Mouse (Mus musculus) myocyte (in vitro differentiated cells): ENCODE results near the gene Olfr106-ps. TPM values are rescaled to one million over a fixed set of nuclear protein-coding genes. Genes with fewer than 3 reads are reported as not detected.

Experiments used
- H3K27me3 ChIP-seq: one replicate; pipeline ENCODE4 v1.6.1; 2011; ENCODE audit not compliant: control insufficient read depth, insufficient read depth, insufficient read length
- H3K36me3 ChIP-seq: one replicate; pipeline ENCODE4 v1.6.1; 2011; ENCODE audit not compliant: control insufficient read depth, insufficient read depth
- H3K4me2 ChIP-seq: one replicate; pipeline ENCODE4 v1.6.1; 2011; ENCODE audit warnings: low read depth, control low read depth
- H3K4me3 ChIP-seq: one replicate; pipeline ENCODE4 v1.5.1; 2011; ENCODE audit warnings: mild to moderate bottlenecking, control low read depth, moderate library complexity
- H3K79me2 ChIP-seq: one replicate; pipeline ENCODE4 v1.6.1; 2011; ENCODE audit not compliant: control insufficient read depth, insufficient read depth
- H3ac ChIP-seq: one replicate; pipeline ENCODE4 v1.6.1; 2011; ENCODE audit not compliant: control insufficient read depth, insufficient read length
- CEBPB ChIP-seq: IDR thresholded peaks from 2 replicates; pipeline ENCODE4 v1.6.1; 2011; ENCODE audit warnings: mild to moderate bottlenecking, moderate library complexity; ENCODE audit not compliant: poor library complexity, insufficient read depth, severe bottlenecking
- E2F4 ChIP-seq: IDR thresholded peaks from one replicate; pipeline ENCODE4 v1.6.1; 2011; ENCODE audit warnings: mild to moderate bottlenecking, control low read depth, moderate library complexity; ENCODE audit not compliant: insufficient read depth
- MAX ChIP-seq: IDR thresholded peaks from one replicate; pipeline ENCODE4 v1.6.1; 2011; ENCODE audit warnings: low read depth, mild to moderate bottlenecking, control low read depth
- MYOD1 ChIP-seq, 3 experiments: IDR thresholded peaks; one replicate each; pipeline ENCODE4 v1.6.1; 2011; ENCODE audit warnings: control low read depth in 2 of 3, low read depth in 2 of 3, mild to moderate bottlenecking in 2 of 3, moderate library complexity in 1 of 3; ENCODE audit not compliant: insufficient read length in 2 of 3, control insufficient read depth in 1 of 3
- MYOG ChIP-seq, 3 experiments: IDR thresholded peaks; one replicate each; pipeline ENCODE4 v1.6.1; 2011; ENCODE audit warnings: control low read depth in 2 of 3, low read depth in 2 of 3, mild to moderate bottlenecking in 2 of 3; ENCODE audit not compliant: insufficient read length in 2 of 3, control insufficient read depth in 1 of 3, insufficient read depth in 1 of 3
- POLR2A ChIP-seq: IDR thresholded peaks from one replicate; pipeline ENCODE4 v1.6.1; 2011; ENCODE audit warnings: low read depth, mild to moderate bottlenecking, control low read depth, moderate library complexity; ENCODE audit not compliant: insufficient read length
- POLR2AphosphoS2 ChIP-seq: IDR thresholded peaks from one replicate; pipeline ENCODE4 v1.6.1; 2011; ENCODE audit warnings: low read depth, control low read depth; ENCODE audit not compliant: insufficient read length
- REST ChIP-seq: IDR thresholded peaks from one replicate; pipeline ENCODE4 v1.6.1; 2011; ENCODE audit warnings: mild to moderate bottlenecking, control low read depth, moderate library complexity; ENCODE audit not compliant: insufficient read depth, insufficient read length
- SRF ChIP-seq: IDR thresholded peaks from one replicate; pipeline ENCODE4 v1.6.1; 2011; ENCODE audit warnings: low read depth; ENCODE audit not compliant: control insufficient read depth, insufficient read length
- TCF12 ChIP-seq: IDR thresholded peaks from one replicate; pipeline ENCODE4 v1.6.1; 2011; ENCODE audit warnings: mild to moderate bottlenecking, control low read depth; ENCODE audit not compliant: poor library complexity, insufficient read depth, severe bottlenecking
- TCF3 ChIP-seq: IDR thresholded peaks from one replicate; pipeline ENCODE4 v1.6.1; 2011; ENCODE audit warnings: low read depth, control low read depth; ENCODE audit not compliant: insufficient read length
- USF1 ChIP-seq: IDR thresholded peaks from one replicate; pipeline ENCODE4 v1.6.1; 2011; ENCODE audit warnings: low read depth, mild to moderate bottlenecking, control low read depth, moderate library complexity
- polyA plus RNA-seq: library from polyadenylated mRNA; unstranded; fragments of >200 nt; fragmentation: generic; extraction: Trizol; gene quantifications from one replicate; pipeline ENCODE4 v1.2.1, GENCODE M21; 2012; ENCODE audit warnings: missing spikeins

Olfr106-ps gene
- polyA plus RNA-seq, 1 experiment = not detected

GRCm38 (mm10) chr17:37445180-37445579, 55.0 kb downstream of the Olfr106-ps start, which contains the start of gene Olfr108:
Gene Olfr108 (plus strand): TSS chr17:37445480.
- no peak within 1 kb of the TSS for H3ac ChIP-seq
- no peak within 1 kb of the TSS for H3K4me2 ChIP-seq
- no peaks in the 10 kb centered on the region for H3K36me3 ChIP-seq
- H3K27me3 ChIP-seq = no peaks in the 10 kb centered on the region
- H3K79me2 ChIP-seq = no peaks in the 10 kb centered on the region
- no peak for TF ChIP-seq CEBPB
- no peak for TF ChIP-seq TCF3
- TF ChIP-seq MAX = no peak
- no peak for TF ChIP-seq E2F4
- TF ChIP-seq SRF = no peak
- TF ChIP-seq REST = no peak
- no peak for TF ChIP-seq TCF12
- no peak for TF ChIP-seq MYOG (IDR thresholded peaks at IDR 0.05; ENCODE audit: control insufficient read depth in 1 of 3, insufficient read depth in 1 of 3, insufficient read length in 2 of 3, low read depth in 2 of 3)
- TF ChIP-seq USF1 = no peak
- TF ChIP-seq POLR2AphosphoS2 = no peak
- no peak for TF ChIP-seq POLR2A
- no peak for TF ChIP-seq MYOD1 (IDR thresholded peaks at IDR 0.05; ENCODE audit: control insufficient read depth in 1 of 3, insufficient read length in 2 of 3, low read depth in 2 of 3)
- H3K4me3 ChIP-seq = no peak within 1 kb of the TSS

Other genes with a start within 250 kb of the Olfr106-ps start
- gene Olfr93, start 228.9 kb upstream of the Olfr106-ps start, polyA plus RNA-seq = not detected
- not detected for gene Ubd, start 196.5 kb upstream of the Olfr106-ps start, polyA plus RNA-seq
- gene Olfr94, start 189.4 kb upstream of the Olfr106-ps start, polyA plus RNA-seq = not detected
- gene Olfr95, start 177.3 kb upstream of the Olfr106-ps start, polyA plus RNA-seq = not detected
- not detected for gene Olfr96, start 170.2 kb upstream of the Olfr106-ps start, polyA plus RNA-seq
- gene Olfr97, start 153.1 kb upstream of the Olfr106-ps start, polyA plus RNA-seq = not detected
- not detected for gene Olfr98, start 126.6 kb upstream of the Olfr106-ps start, polyA plus RNA-seq
- gene H2-M3, start 120.2 kb upstream of the Olfr106-ps start, polyA plus RNA-seq = 4.3 TPM
- gene Olfr99, start 106.9 kb upstream of the Olfr106-ps start, polyA plus RNA-seq = 0.02 TPM
- gene Olfr101, start 86.1 kb upstream of the Olfr106-ps start, polyA plus RNA-seq = not detected
- gene Olfr102, start 73.3 kb upstream of the Olfr106-ps start, polyA plus RNA-seq = not detected
- gene Olfr103, start 50.7 kb upstream of the Olfr106-ps start, polyA plus RNA-seq = not detected
- gene Olfr104-ps, start 30.8 kb upstream of the Olfr106-ps start, polyA plus RNA-seq = not detected
- gene Olfr105-ps, start 11.4 kb upstream of the Olfr106-ps start, polyA plus RNA-seq = not detected
- not detected for gene Olfr107, start 8.8 kb downstream of the Olfr106-ps start, polyA plus RNA-seq
- gene Olfr108, start 55.1 kb downstream of the Olfr106-ps start, polyA plus RNA-seq = not detected
- not detected for gene Olfr109, start 68.5 kb downstream of the Olfr106-ps start, polyA plus RNA-seq
- not detected for gene H2-M2, start 93.2 kb downstream of the Olfr106-ps start, polyA plus RNA-seq
- gene Olfr110, start 102.1 kb downstream of the Olfr106-ps start, polyA plus RNA-seq = not detected
- gene Olfr111, start 117.6 kb downstream of the Olfr106-ps start, polyA plus RNA-seq = not detected
- not detected for gene Olfr112, start 179.1 kb downstream of the Olfr106-ps start, polyA plus RNA-seq
- not detected for gene Olfr113, start 187.3 kb downstream of the Olfr106-ps start, polyA plus RNA-seq
- not detected for gene Olfr114, start 202.3 kb downstream of the Olfr106-ps start, polyA plus RNA-seq
- not detected for gene Olfr115, start 236.7 kb downstream of the Olfr106-ps start, polyA plus RNA-seq
- gene Olfr116, start 236.8 kb downstream of the Olfr106-ps start, polyA plus RNA-seq = not detected